Mouse (Mus musculus) frontal cortex, postnatal 14 days (tissue): ENCODE data around the gene Rilp.
"Not testable (repeated sequence)": the region's sequence is repeated elsewhere in the genome, so short reads cannot be mapped to it uniquely, and the experiment has no call there.

ENCODE experiments used
- DNase-seq, 2 experiments: peaks; one replicate each; pipeline ENCODE4 v3.0.0; 2022; ENCODE audit warnings: low spot score in 2 of 2

Gene Rilp

GRCm38 (mm10) chr11:75533314-75534015 is 23.6 kb downstream of the Rilp start:
- DNase-seq = no peak

DNA sequence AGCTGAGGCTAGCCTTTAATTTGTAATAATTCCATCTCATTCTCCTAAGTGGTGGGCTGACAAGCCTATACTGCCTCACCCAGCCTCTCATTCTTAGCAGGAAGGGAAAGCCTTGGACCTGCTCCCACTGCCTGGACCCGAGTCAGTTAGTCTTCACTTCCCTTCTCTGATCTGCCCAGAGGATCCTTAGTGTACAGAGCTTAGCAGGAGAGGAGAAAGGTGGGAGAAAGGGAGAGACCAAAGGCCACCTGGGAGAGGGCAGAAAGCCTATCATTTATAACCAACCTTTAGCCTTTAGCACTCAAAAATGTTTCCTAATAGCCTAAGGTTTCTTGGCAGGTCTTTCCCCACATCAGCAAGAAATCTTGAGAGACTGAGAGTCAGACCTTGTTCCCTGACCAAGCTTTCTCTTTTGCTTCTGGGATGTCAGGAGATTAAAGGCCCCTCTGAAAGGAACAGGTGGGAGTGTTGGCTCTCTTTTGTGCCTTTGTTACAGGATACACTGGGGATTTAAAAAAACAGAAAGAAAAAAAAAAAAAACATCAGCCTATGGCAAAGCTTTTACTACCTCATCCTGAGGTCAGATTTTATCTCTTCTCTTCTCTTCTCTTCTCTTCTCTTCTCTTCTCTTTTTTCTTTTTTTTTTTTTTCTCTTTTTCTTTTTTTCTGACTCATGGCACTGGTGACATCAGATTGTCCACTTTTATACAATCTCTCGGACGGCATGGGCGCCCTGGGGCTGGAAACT is 24.6 kb downstream of the Rilp start:
- no peak for DNase-seq

- DNase-seq = no peak
Measured at GRCm38 (mm10) chr11:75535106-75535795, 25.4 kb downstream of the Rilp start.

DNA sequence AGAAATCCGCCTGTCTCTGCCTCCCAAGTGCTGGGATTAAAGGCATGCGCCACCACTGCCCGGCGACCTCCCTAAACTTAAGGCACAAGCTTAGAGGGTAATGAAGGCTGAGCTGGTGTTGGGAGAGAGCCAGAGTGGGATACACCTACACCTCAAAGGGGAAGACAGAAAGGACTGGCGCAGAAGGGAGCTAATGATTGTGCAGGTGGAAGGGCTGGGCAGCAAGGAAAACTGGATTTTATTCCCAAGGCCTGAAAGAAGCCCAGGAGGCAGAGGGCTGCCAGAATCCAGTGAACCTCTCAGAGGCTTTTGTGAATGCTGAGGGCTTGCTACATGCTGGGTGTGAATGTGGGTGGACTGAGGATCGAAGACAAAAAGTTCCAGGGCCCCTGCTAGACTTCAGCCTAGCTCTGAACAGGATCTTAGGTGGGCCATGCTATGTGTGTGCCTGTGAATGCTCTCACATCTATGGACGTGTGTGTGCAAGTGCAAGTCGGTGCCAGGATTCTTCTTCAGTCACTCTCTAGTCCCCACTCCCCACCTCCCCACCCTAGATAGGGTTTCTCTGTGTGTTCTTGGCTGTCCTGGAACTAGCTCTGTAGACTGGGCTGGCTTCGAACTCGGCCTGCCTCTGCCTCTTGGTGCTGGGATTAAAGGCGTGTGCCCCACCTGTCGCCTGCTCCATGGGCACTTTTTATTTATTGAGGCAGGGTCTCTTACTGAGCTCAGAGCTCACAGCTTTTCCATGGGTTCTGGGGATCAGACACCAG is 26.5 kb downstream of the Rilp start:
- DNase-seq = no peak

- DNase-seq = no peak
Measured at GRCm38 (mm10) chr11:75537025-75537414, 27.1 kb downstream of the Rilp start.

- no peak for DNase-seq
Measured at GRCm38 (mm10) chr11:75537491-75538183, 27.7 kb downstream of the Rilp start.

- DNase-seq = no peak
Measured at GRCm38 (mm10) chr11:75538184-75538969, 28.5 kb downstream of the Rilp start.

GRCm38 (mm10) chr11:75538970-75539299 is 29.0 kb downstream of the Rilp start:
- DNase-seq = no peak

GRCm38 (mm10) chr11:75540209-75540608 is 30.3 kb downstream of the Rilp start:
- DNase-seq = no peak

DNA sequence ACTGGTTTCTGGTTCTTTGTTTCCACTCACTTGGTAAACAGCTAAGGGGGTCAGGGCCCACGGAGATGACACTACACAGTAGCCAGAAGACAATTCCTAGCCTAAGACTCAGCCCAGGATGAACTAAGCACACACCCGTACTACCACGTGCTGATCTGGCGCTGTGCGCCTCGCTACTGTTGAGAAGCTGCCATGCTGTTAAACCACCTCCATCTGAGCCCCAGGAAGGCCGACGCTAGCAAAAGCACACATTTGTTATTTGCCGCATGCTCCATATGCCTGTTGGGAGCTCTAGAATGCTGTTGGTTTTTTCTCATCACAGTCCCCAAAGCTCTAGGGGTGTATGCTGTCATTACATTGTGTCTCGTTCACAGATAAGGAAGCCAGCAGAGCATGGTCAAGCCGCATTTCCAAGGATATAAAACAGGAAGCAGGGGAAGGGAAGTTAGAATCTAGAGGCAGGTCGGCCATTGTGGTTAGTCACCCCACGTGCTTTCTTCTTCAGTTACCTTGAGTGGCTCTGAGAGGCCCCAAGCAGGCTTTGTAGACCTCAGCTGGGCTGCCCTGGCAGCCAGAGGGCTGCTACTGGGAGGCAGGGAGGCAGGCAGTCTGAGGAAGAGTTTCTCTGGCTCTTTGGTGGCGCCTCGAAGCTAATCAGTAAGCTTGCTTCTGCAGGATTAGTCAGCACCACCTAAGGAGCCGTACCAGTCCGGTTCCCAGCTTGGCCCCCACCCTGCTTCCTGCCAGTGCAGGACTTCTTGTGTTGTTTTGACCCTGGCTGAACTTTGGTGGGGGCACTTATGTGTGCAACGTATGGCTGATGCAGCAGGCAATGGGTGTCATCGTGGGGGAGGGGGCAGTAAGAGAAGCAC is 31.1 kb downstream of the Rilp start:
- no peak for DNase-seq

DNA sequence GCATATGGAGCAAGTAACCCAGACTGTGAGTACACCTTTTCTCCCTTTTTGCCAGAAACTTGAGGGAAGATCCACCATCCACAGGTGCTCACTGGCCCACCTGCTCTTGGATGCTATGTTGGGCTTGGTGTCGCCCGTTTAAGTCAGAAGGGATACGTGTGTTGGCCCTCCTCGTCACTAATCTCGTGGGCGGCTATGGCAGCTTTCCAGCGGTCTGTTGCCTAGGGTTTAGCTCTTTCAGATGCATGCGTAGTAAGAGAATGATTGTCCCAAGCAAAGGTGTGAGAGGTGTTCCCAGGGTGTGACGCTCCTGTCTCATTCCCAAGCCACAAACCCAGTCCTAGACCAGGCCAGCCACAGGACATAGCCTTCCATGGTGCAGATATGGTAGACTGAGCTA is 34.8 kb downstream of the Rilp start:
- DNase-seq = no peak

DNA sequence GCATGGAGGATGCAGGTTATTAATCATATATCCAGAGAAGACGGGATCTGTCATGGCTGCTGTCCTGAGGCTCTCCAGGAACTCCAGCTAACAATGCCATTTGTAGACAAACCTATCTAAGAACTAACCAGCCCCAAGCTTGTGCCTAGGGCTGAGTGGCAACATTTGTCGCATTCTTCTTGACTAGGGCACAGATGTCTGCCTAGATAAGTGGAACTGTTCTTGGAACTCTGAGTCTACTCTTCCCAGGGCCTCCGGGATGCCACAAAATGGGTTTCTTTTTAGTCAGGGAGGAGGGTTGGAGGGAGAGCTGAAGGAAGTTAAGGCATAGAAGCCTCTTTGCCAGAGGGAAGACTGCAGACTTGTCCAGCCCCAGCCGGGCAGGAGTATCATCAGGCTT is 36.2 kb downstream of the Rilp start:
- no peak for DNase-seq

DNA sequence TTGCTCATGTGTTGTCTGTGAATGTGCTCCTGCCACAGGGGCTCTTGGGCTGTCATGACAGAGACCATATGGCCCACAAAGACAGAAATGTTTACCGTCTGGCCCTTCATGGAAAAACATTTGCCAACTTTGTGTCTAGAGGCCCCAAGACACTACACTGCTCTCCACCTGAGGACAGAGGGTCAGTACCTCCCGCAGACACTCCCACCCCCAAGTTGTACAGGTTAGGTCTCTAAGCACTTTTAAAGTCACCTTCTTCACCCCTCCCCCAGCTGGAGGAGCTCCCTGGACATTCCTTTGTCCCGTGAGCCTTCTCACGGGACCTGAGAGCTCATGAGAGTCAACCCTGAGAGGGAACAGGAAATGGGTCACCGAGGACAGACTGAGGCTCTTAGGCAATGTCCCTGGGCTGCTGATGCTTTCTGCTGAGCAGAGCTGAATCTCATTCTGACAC is 39.8 kb downstream of the Rilp start:
- DNase-seq = no peak

DNA sequence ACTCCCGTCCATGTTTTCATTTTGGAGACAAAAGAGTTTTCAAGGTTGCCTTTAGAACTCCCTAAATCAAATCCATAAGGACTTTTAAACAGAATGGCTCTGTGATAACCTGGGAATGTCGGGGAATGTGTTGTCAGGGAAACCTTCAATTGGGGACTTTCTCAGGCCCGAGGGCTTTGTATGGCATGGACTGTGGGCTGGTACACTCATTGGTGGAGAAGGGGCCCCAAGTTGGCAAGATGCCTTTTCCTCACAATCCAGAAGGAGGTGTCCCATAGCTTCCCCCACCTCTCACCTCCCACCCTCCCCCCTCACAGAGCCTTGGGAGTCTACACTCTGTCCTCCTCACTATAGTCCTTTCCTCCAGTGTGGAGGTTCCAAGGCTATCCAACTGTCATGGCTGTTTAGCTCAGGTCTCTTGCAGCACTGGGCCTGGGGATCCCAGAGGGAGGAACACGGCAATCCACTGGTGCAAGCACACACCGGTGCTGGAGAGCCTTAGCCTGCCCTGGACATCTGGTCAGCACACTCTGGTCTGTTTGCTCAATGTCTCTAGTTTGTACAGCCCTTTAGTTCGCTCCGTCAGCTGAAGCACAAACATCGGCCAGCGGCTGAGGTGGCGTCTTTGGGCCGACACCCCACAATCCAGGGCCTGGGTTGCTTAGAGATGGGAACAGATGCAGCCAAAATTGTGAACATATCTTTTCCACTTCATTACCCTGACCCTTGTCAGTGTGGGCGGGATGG is 40.5 kb downstream of the Rilp start:
- DNase-seq = no peak

DNA sequence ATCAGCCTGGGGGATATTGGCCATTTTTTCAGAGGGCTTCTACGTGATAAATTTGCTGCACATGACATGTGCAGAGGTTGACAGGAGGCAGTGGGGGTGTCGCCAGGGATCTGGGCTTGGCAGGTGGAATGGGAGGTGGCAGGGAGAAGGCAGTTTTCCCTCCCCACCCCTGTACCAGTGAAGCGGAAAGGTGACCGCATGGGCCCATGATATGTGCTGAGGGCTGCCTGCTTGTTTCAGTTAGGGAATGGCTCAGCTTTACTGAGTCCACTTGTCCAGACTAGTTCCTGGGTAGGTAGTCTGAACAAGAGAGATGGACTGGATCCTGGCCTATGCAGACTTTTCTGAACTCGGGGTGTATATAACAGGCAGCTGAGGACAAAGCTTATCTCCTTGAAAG is 41.4 kb downstream of the Rilp start:
- DNase-seq = no peak

DNA sequence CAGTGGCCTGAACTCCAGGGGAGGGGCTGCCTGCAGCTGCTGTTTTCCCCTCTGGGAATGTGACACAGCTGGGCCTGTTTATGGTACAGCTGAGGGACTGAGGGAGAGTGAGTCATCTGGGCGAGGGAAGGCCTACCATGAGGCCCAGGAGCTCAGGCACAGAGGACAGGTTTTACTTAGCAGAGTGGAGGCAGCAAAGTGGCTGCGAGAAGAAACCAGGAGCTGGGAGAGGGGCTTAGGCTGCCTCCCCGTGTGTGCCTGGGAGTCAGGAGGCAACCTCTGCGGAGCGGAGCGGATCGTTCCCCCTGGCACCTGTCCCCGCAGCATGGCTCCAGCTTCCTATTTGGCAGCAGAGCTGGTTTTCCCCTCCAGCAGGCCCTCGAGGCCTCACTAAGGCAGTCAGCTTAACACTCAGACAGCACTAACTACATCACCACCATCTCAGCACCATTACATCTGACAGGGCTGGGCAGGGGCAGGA is 42.1 kb downstream of the Rilp start:
- DNase-seq = no peak

DNA sequence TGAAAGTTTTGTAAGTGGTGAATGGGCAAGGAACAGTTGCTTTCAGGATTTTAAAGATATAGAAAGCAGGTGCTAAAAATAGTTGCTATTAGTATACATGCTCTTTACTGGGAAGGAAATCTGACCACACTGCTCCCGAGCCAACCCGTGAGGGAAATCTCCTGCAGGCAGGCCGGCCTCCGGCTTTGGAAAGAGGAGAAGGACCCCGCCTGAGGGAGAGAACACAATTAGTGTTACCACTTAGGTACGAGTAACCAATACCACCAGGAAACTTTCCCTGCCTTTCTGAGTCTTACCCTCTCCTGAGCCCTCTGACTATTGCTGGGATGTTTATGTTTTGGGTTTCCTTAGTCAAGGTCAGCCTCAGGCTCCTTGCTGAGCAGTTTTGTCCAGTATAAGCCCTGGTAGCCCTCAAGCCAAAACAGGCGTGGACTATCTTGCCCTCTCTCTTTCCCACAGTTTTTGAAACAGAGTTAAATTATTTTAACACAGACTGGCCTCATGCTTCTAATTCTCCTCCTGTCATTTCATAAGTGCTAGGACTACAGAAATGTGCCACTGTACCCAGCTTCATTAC is 43.1 kb downstream of the Rilp start:
- DNase-seq = no peak

GRCm38 (mm10) chr11:75556006-75556405 is 46.1 kb downstream of the Rilp start:
- not testable (repeated sequence) for DNase-seq
